20 mouse cellular contexts compared by ENCODE assay signal in genomic region chr5:113603471-113603870, GRCm38 (mm10). TPM values are rescaled to one million over a fixed set of nuclear protein-coding genes. Genes with fewer than 3 reads are reported as not detected.
DNase-seq lines count a peak whose midpoint lies in the region; ATAC-seq and TF ChIP-seq lines count a peak whose summit lies in the region.
"Had no signal": no experiment of that assay in that cellular context is flagged by ENCODE, and none has a peak within 500 bp of the region (broad histone marks: within the 10 kb centered on the region; RNA-seq: fewer than 3 reads in every experiment).

No protein-coding gene starts in this region.

- H3K9ac ChIP-seq in midbrain, embryonic 11.5 days (ENCODE audit: low read length) = no peak overlapping the region
- no peak overlapping the region for H3K9ac ChIP-seq in midbrain, postnatal 0 days (replicated peaks; ENCODE audit: low read length, poor library complexity, severe bottlenecking)
- H3K9ac ChIP-seq: embryonic facial prominence, embryonic 12.5 days; forebrain, embryonic 13.5 days; forebrain, embryonic 15.5 days; forebrain, postnatal 0 days had no signal

- TF ChIP-seq CTCF in midbrain, postnatal 0 days (IDR thresholded peaks at IDR 0.05) = no peak

- 81% methylated on average over 9 of the region's 9 CpGs for WGBS in midbrain, embryonic 11.5 days
- 73% methylated on average over 9 of the region's 9 CpGs for WGBS in midbrain, postnatal 0 days

- ATAC-seq in midbrain, embryonic 11.5 days (ENCODE audit: low FRiP score) = no peak
- no peak for ATAC-seq in midbrain, postnatal 0 days (ENCODE audit: low FRiP score)
- ATAC-seq: activated CD4-positive, CD25-positive, alpha-beta regulatory T cell, adult 4 months; forebrain, embryonic 13.5 days; forebrain, embryonic 15.5 days; forebrain, postnatal 0 days; Patski had no signal

- H3K4me2 ChIP-seq in midbrain, embryonic 11.5 days = no peak overlapping the region
- no peak overlapping the region for H3K4me2 ChIP-seq in midbrain, postnatal 0 days (ENCODE audit: low read depth, low read length, poor library complexity, severe bottlenecking)
- H3K4me2 ChIP-seq: embryonic facial prominence, embryonic 12.5 days; forebrain, embryonic 13.5 days; forebrain, embryonic 15.5 days had no signal

- H3K4me1 ChIP-seq in midbrain, embryonic 11.5 days (ENCODE audit: control insufficient read depth, insufficient read depth, low read length) = 0 out of 2 replicates have a peak, but pooled peaks cover under 1% of the 10 kb centered on the region
- no peaks in the 10 kb centered on the region for H3K4me1 ChIP-seq in midbrain, postnatal 0 days (ENCODE audit: insufficient read depth, low read length)

- DNase-seq in cerebellum, postnatal 14 days = peak; percentile 54 to 61
- no peak for DNase-seq in cerebellum, adult 8-10 months
- DNase-seq in heart, adult 11 months = peak; percentile 85
- DNase-seq in heart, adult 8-10 months (ENCODE audit: low spot score) = no peak
- peak; percentile 12 for DNase-seq in midbrain, embryonic 11.5 days (ENCODE audit: low spot score, missing footprints)
- DNase-seq in midbrain, postnatal 0 days (ENCODE audit: low spot score) = no peak
- DNase-seq in MN1 (ENCODE audit: low spot score) = peak; percentile 54
- no peak for DNase-seq in layer of hippocampus, adult 9-10 months (ENCODE audit: low spot score)
- DNase-seq: adrenal gland, adult 8-10 months; adrenal gland, postnatal 36 days; cerebellum, adult 18-20 months; cerebellum, adult 9-10 months; forebrain, postnatal 0 days had no signal

- H3K36me3 ChIP-seq in midbrain, embryonic 11.5 days (ENCODE audit: control insufficient read depth, insufficient read depth, low read length) = no peaks in the 10 kb centered on the region
- H3K36me3 ChIP-seq in midbrain, postnatal 0 days (ENCODE audit: insufficient read depth, low read length) = no peaks in the 10 kb centered on the region
- H3K36me3 ChIP-seq: embryonic facial prominence, embryonic 10.5 days; embryonic facial prominence, embryonic 12.5 days; forebrain, embryonic 15.5 days had no signal

- H3K4me3 ChIP-seq in midbrain, embryonic 11.5 days (ENCODE audit: low read depth, low read length) = no peak overlapping the region
- H3K4me3 ChIP-seq in midbrain, postnatal 0 days (ENCODE audit: low read depth, low read length) = no peak overlapping the region
- H3K4me3 ChIP-seq: embryonic facial prominence, embryonic 10.5 days; embryonic facial prominence, embryonic 12.5 days; forebrain, embryonic 13.5 days; forebrain, embryonic 15.5 days had no signal

- H3K27me3 ChIP-seq in midbrain, embryonic 11.5 days (ENCODE audit: control insufficient read depth, insufficient read depth, low read length) = no peaks in the 10 kb centered on the region
- no peaks in the 10 kb centered on the region for H3K27me3 ChIP-seq in midbrain, postnatal 0 days (ENCODE audit: insufficient read depth, low read length)
- H3K27me3 ChIP-seq: embryonic facial prominence, embryonic 12.5 days; forebrain, embryonic 13.5 days; forebrain, embryonic 15.5 days; Patski had no signal

- no peaks in the 10 kb centered on the region for H3K9me3 ChIP-seq in midbrain, embryonic 11.5 days (ENCODE audit: control insufficient read depth, low read length)
- no peaks in the 10 kb centered on the region for H3K9me3 ChIP-seq in midbrain, postnatal 0 days (ENCODE audit: low read length)
- H3K9me3 ChIP-seq: embryonic facial prominence, embryonic 10.5 days; embryonic facial prominence, embryonic 12.5 days; forebrain, embryonic 13.5 days; forebrain, embryonic 15.5 days had no signal

- no peak overlapping the region for H3K27ac ChIP-seq in midbrain, embryonic 11.5 days (ENCODE audit: low read depth, low read length)
- no peak overlapping the region for H3K27ac ChIP-seq in midbrain, postnatal 0 days (ENCODE audit: low read depth, low read length)
- H3K27ac ChIP-seq: embryonic facial prominence, embryonic 10.5 days; embryonic facial prominence, embryonic 12.5 days; forebrain, embryonic 13.5 days; forebrain, embryonic 15.5 days had no signal

RNA-seq across cellular contexts. Expression of gene Cmklr1, which starts 46.8 kb away (rescaled TPM):
- 10 to 100 TPM; 14.8 to 30.1 (median 17.9) TPM for total RNA-seq in heart, adult 8-10 months (2022)
- polyA plus RNA-seq in midbrain, embryonic 11.5 days (2014; fragmentation: Nextera tagmentation; extraction: Ambion mirVana) = 0.98 and 2.2 TPM in 2 replicates
- 2.7 and 3.6 TPM in 2 replicates for total RNA-seq in midbrain, postnatal 0 days (2014; rRNA removed)
- 0.63 and 1.1 TPM in 2 replicates for polyA plus RNA-seq in midbrain, postnatal 0 days (2015; fragmentation: Nextera tagmentation; extraction: Ambion mirVana)
- total RNA-seq: MEL had no signal
- polyA plus RNA-seq: activated CD4-positive, CD25-positive, alpha-beta regulatory T cell, adult 4 months; Patski had no signal

Comparison
In these comparisons a context has a peak if more than half of its experiments do, and no peak if none do; other contexts are left out.
1. DNase-seq: peak in cerebellum, postnatal 14 days (2 of 2), heart, adult 11 months (single experiment), midbrain, embryonic 11.5 days (single experiment) and MN1 (single experiment); none in cerebellum, adult 8-10 months (single experiment), heart, adult 8-10 months (single experiment), midbrain, postnatal 0 days (single experiment) and layer of hippocampus, adult 9-10 months (single experiment).